Mouse (Mus musculus): ENCODE data around the gene Serinc5. TPM values are rescaled to one million over a fixed set of nuclear protein-coding genes. Genes with fewer than 3 reads are reported as not detected.

The Serinc5 gene
- total RNA-seq, 2 experiments from 2014 or later = 2.1 to 2.9 TPM

- DNase-seq (ENCODE audit: low spot score) = no peak
Measured at GRCm38 (mm10) chr13:92611917-92612316, 1.0 kb downstream of the Serinc5 start.

GRCm38 (mm10) chr13:92613094-92613493 lies 2.2 kb downstream of the Serinc5 start:
- DNase-seq (ENCODE audit: low spot score) = no peak

GRCm38 (mm10) chr13:92615201-92615600 lies 4.3 kb downstream of the Serinc5 start:
- DNase-seq (ENCODE audit: low spot score) = no peak

GRCm38 (mm10) chr13:92616459-92616858 lies 5.6 kb downstream of the Serinc5 start:
- no peak for DNase-seq (ENCODE audit: low spot score)

GRCm38 (mm10) chr13:92626196-92626595 lies 15.3 kb downstream of the Serinc5 start:
- no peak for DNase-seq (ENCODE audit: low spot score)

GRCm38 (mm10) chr13:92626725-92627124 lies 15.8 kb downstream of the Serinc5 start:
- DNase-seq (ENCODE audit: low spot score) = no peak

DNA sequence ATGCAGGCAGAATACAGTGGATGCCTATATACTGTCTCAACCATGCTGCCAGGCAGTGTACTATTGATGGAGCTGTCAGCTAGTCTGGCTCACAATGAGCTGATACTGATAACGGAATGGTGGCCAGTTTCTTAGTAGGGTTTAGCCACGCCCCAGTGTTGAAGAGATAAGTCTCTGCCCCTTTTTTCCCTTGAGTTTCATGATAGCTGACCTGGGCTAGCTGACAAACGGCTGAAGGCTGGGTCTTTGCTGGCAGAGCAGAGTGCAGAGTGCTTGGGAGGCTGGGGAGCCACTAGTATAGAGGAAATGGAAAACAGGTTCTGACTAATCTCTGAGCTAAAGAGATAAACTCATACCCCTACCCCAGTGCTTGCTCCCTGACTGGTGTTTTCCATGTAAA lies 18.6 kb downstream of the Serinc5 start:
- no peak for DNase-seq (ENCODE audit: low spot score)

GRCm38 (mm10) chr13:92631450-92631849 lies 20.6 kb downstream of the Serinc5 start:
- no peak for DNase-seq (ENCODE audit: low spot score)

GRCm38 (mm10) chr13:92632550-92632949 lies 21.7 kb downstream of the Serinc5 start:
- no peak for DNase-seq (ENCODE audit: low spot score)

- no peak for DNase-seq (ENCODE audit: low spot score)
Measured at GRCm38 (mm10) chr13:92635040-92635439, 24.1 kb downstream of the Serinc5 start.

- DNase-seq (ENCODE audit: low spot score) = no peak
Measured at GRCm38 (mm10) chr13:92636226-92636909, 25.5 kb downstream of the Serinc5 start.

DNA sequence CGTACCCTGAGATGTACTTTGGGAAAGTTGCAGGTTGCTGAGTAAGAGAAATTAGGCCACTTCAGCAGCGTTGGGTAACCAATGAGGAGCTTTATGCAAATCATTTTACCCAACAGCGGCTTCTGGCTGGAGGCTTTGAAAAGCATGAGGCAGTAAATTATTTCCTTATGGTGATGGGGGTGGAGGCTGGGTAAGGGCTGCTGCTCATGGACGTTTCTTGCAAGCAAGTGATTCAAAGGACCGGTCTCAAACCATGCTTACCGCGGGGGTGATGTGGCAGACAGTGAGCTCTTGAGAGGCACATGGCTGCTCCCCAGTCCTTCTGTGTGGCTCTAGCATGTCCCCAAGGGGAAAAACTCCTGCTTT lies 26.0 kb downstream of the Serinc5 start:
- peak; percentile 56 for DNase-seq (ENCODE audit: low spot score)

GRCm38 (mm10) chr13:92639093-92640014 lies 28.5 kb downstream of the Serinc5 start:
- DNase-seq (ENCODE audit: low spot score) = no peak

DNA sequence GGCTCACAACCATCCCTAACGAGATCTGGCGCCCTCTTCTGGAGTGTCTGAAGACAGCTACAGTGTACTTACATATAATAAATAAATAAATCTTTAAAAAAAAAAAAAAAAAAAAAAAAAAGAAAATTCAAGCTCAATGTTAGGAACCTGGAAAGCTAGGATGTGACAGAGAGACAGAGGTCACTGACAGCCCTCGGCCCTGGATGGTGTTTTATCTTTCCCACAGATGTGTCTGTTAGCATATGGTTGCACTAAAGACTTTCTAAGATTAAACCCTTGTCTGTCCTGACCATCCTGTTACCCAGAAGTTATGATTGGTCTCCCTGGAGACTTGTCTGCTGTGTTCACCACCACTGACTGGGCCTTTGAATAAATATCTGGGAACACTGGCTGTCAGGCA lies 33.3 kb downstream of the Serinc5 start:
- no peak for DNase-seq (ENCODE audit: low spot score)

DNA sequence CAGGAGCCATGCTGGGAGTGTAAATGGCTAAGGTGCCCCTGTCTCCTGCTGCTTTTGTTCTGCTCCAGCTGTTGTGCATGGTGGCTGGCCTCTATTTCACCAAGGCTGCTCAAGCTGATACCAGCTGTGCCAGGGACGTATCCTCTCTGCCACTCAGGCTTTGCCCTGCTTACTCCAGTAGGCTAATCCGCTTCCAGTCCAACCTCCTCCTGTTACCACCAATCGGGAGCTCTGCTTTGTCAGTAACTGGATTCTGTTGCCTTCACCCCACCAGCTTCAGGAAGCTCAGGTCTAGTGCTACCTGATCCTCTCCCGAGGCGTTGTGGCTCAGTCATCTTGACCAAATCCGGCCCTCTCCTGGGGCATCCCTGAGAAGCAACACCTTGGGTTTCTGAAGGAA lies 33.9 kb downstream of the Serinc5 start:
- no peak for DNase-seq (ENCODE audit: low spot score)

- peak; percentile 41 for DNase-seq (ENCODE audit: low spot score)
Measured at GRCm38 (mm10) chr13:92647695-92648094, 36.8 kb downstream of the Serinc5 start.

GRCm38 (mm10) chr13:92649111-92649510 lies 38.2 kb downstream of the Serinc5 start:
- DNase-seq (ENCODE audit: low spot score) = no peak

- DNase-seq (ENCODE audit: low spot score) = no peak
Measured at GRCm38 (mm10) chr13:92650956-92651355, 40.1 kb downstream of the Serinc5 start.

DNA sequence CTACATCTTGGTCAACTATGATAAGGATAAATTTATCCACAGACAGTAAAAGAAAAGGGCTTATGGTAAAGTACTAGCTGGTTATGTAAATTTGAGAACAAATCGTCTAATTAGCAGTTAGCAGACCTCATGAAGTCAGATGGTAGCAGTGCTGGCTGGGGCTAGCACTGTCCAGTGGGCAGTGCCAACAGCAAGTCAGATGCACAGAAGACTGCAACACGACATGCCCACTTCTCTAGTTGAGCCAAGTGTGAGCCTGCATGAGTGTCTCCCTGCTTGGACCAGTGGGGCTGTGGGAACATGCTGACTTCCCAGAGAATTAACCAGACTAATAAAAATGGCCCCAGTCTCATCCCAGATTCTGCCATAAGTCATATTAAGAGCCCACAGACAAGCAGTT lies 41.6 kb downstream of the Serinc5 start:
- DNase-seq (ENCODE audit: low spot score) = no peak

DNA sequence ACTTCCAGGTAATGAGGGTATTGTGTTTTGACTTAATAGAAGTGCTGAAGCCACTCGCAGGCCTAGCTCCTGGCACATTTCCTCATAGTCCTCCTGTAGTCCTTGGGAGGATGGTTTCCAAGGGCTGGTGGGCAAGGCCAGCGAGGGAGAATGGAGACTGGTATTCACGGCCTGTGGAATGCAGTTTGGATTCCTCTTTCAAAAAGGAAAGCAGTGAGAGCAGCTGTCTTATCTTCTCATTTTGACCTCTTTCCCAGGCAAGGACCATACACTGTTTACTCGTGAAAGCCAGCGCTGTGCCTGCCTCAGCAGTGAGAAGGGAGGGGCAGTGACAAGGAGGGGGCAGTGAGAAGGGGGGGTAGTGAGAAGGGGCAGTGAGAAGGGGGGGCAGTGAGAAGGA lies 42.4 kb downstream of the Serinc5 start:
- DNase-seq (ENCODE audit: low spot score) = no peak

- peak; percentile 24 for DNase-seq (ENCODE audit: low spot score)
Measured at GRCm38 (mm10) chr13:92656815-92657513, 46.1 kb downstream of the Serinc5 start.

GRCm38 (mm10) chr13:92659611-92660010 lies 48.7 kb downstream of the Serinc5 start:
- no peak for DNase-seq (ENCODE audit: low spot score)

Measured in gastrocnemius, adult 18-20 months (tissue).